Comparison of ENCODE assay signal across 19 mouse cellular contexts in genomic region chr15:18904131-18904530, GRCm38 (mm10).
DNase-seq lines count a peak whose midpoint lies in the region; ATAC-seq and TF ChIP-seq lines count a peak whose summit lies in the region.
"Had no signal": no experiment of that assay in that cellular context is flagged by ENCODE, and none has a peak within 500 bp of the region (broad histone marks: within the 10 kb centered on the region; RNA-seq: fewer than 3 reads in every experiment).

No protein-coding gene starts in this region.

- ATAC-seq in forebrain, postnatal 0 days: peak; percentile 68; the same call in 1 of the 2 replicates
- ATAC-seq: activated CD4-positive, CD25-positive, alpha-beta regulatory T cell, adult 4 months; forebrain, embryonic 15.5 days; Patski had no signal

- H3K4me1 ChIP-seq in forebrain, postnatal 0 days (ENCODE audit: insufficient read depth): no peaks in the 10 kb centered on the region
- H3K4me1 ChIP-seq in forebrain, embryonic 10.5 days: no peaks in the 10 kb centered on the region
- H3K4me1 ChIP-seq in MEL (ENCODE audit: control insufficient read depth in 1 of 2, insufficient read depth in 2 of 2, low read length in 2 of 2): no peaks in the 10 kb centered on the region
- H3K4me1 ChIP-seq: embryonic facial prominence, embryonic 10.5 days; embryonic facial prominence, embryonic 12.5 days; forebrain, embryonic 12.5 days; forebrain, embryonic 15.5 days had no signal

- 56% methylated on average over 2 of the region's 2 CpGs for WGBS in forebrain, postnatal 0 days
- 79% methylated on average over 2 of the region's 2 CpGs for WGBS in forebrain, embryonic 10.5 days

- no peak overlapping the region for H3K9ac ChIP-seq in forebrain, postnatal 0 days
- H3K9ac ChIP-seq in MEL (ENCODE audit: control insufficient read depth, low read depth, low read length, poor library complexity, severe bottlenecking): no peak overlapping the region
- H3K9ac ChIP-seq: embryonic facial prominence, embryonic 12.5 days; forebrain, embryonic 12.5 days; forebrain, embryonic 15.5 days had no signal

- DNase-seq in cerebellum, postnatal 10 days: peak; percentile 55 to 63
- no peak for DNase-seq in cerebellum, adult 8-10 months
- peak; percentile 16 to 40 for DNase-seq in cerebellum, postnatal 25 days
- DNase-seq in cerebellum, adult 11-12 months: no peak
- DNase-seq in forebrain, postnatal 0 days: peak; percentile 46
- DNase-seq in forebrain, embryonic 10.5 days (ENCODE audit: extremely low spot score, low spot score): no peak
- DNase-seq in MEL (ENCODE audit: low read depth, low spot score): no peak
- DNase-seq in gastrocnemius, postnatal 14 days: no peak
- DNase-seq: adrenal gland, adult 8-10 months; adrenal gland, postnatal 14 days; adrenal gland, postnatal 36 days; cerebellum, adult 18-20 months; gastrocnemius, postnatal 25 days had no signal

- no peaks in the 10 kb centered on the region for H3K36me3 ChIP-seq in forebrain, postnatal 0 days (ENCODE audit: insufficient read depth)
- no peaks in the 10 kb centered on the region for H3K36me3 ChIP-seq in forebrain, embryonic 10.5 days (replicated peaks)
- peaks cover 0 to 3% of the 10 kb centered on the region in 2 experiments; a peak in 1 of 4 replicates for H3K36me3 ChIP-seq in MEL (ENCODE audit: control insufficient read depth in 1 of 2, insufficient read depth in 2 of 2, low read length in 2 of 2)
- H3K36me3 ChIP-seq: embryonic facial prominence, embryonic 10.5 days; embryonic facial prominence, embryonic 12.5 days; forebrain, embryonic 12.5 days; forebrain, embryonic 15.5 days had no signal

- intact Hi-C loops in gastrocnemius, postnatal 14 days (cut with DNase I; ENCODE audit: low total_unique reads): no loop called here

- H3K4me3 ChIP-seq in forebrain, postnatal 0 days (ENCODE audit: low read depth, low read length): no peak overlapping the region
- H3K4me3 ChIP-seq in forebrain, embryonic 10.5 days: no peak overlapping the region
- H3K4me3 ChIP-seq in MEL (ENCODE audit: control insufficient read depth in 1 of 2, insufficient read depth in 1 of 2, low read depth in 2 of 2, low read length in 2 of 2): no peak overlapping the region
- H3K4me3 ChIP-seq: embryonic facial prominence, embryonic 10.5 days; embryonic facial prominence, embryonic 12.5 days; forebrain, embryonic 12.5 days; forebrain, embryonic 15.5 days had no signal

- no peaks in the 10 kb centered on the region for H3K79me2 ChIP-seq in MEL (ENCODE audit: control insufficient read depth, insufficient read depth, low read length, poor library complexity)

- TF ChIP-seq CTCF in forebrain, postnatal 0 days (IDR thresholded peaks at IDR 0.05; ENCODE audit: low read depth): no peak
- TF ChIP-seq CTCF in MEL (IDR thresholded peaks at IDR 0.05 in 2 of 3, conservative IDR thresholded peaks at IDR 0.05 in 1 of 3; ENCODE audit: control insufficient read depth in 1 of 3, insufficient read depth in 1 of 3, low read depth in 2 of 3, low read length in 3 of 3, poor library complexity in 1 of 3, severe bottlenecking in 1 of 3): no peak

- TF ChIP-seq RAD21 in MEL (IDR thresholded peaks at IDR 0.05; ENCODE audit: low read depth, low read length): no peak

- no peaks in the 10 kb centered on the region for H3K27me3 ChIP-seq in forebrain, postnatal 0 days (ENCODE audit: insufficient read depth, low read length)
- no peaks in the 10 kb centered on the region for H3K27me3 ChIP-seq in forebrain, embryonic 10.5 days (ENCODE audit: poor library complexity, severe bottlenecking)
- no peaks in the 10 kb centered on the region for H3K27me3 ChIP-seq in MEL (ENCODE audit: control insufficient read depth in 1 of 2, insufficient read depth in 2 of 2, low read length in 2 of 2)
- H3K27me3 ChIP-seq: embryonic facial prominence, embryonic 12.5 days; forebrain, embryonic 12.5 days; forebrain, embryonic 15.5 days; Patski had no signal

- H3K4me2 ChIP-seq in forebrain, postnatal 0 days (ENCODE audit: low read depth): no peak overlapping the region
- H3K4me2 ChIP-seq: embryonic facial prominence, embryonic 12.5 days; forebrain, embryonic 12.5 days; forebrain, embryonic 15.5 days had no signal

- no peak overlapping the region for H3K27ac ChIP-seq in forebrain, postnatal 0 days (ENCODE audit: low read depth, low read length)
- H3K27ac ChIP-seq in forebrain, embryonic 10.5 days: no peak overlapping the region
- no peak overlapping the region for H3K27ac ChIP-seq in MEL (ENCODE audit: control insufficient read depth, low read depth, low read length)
- H3K27ac ChIP-seq: embryonic facial prominence, embryonic 10.5 days; embryonic facial prominence, embryonic 12.5 days; forebrain, embryonic 12.5 days; forebrain, embryonic 15.5 days had no signal

- TF ChIP-seq POLR2A in MEL (IDR thresholded peaks at IDR 0.05; ENCODE audit: control insufficient read depth in 1 of 2, insufficient read depth in 1 of 2, low read depth in 1 of 2, low read length in 2 of 2, poor library complexity in 1 of 2): no peak

- no peaks in the 10 kb centered on the region for H3K9me3 ChIP-seq in forebrain, postnatal 0 days (ENCODE audit: low read length)
- no peaks in the 10 kb centered on the region for H3K9me3 ChIP-seq in forebrain, embryonic 10.5 days
- H3K9me3 ChIP-seq in MEL (replicated peaks; ENCODE audit: insufficient read depth, low read length): no peaks in the 10 kb centered on the region
- H3K9me3 ChIP-seq: embryonic facial prominence, embryonic 10.5 days; embryonic facial prominence, embryonic 12.5 days; forebrain, embryonic 12.5 days; forebrain, embryonic 15.5 days had no signal

- TF ChIP-seq EP300 in MEL (IDR thresholded peaks at IDR 0.05; ENCODE audit: low read depth in 1 of 2, low read length in 2 of 2): no peak

TF ChIP-seq in MEL, 35 proteins besides CTCF, POLR2A, EP300 and RAD21:
- TF ChIP-seq USF1 (IDR thresholded peaks at IDR 0.05; ENCODE audit: low read depth, low read length) (no peak), RCOR1 (IDR thresholded peaks at IDR 0.05; ENCODE audit: low read depth, low read length) (no peak), ZMIZ1 (IDR thresholded peaks at IDR 0.05; ENCODE audit: low read depth, low read length) (no peak), ZNF384 (IDR thresholded peaks at IDR 0.05; ENCODE audit: low read depth, low read length) (peak; percentile 87)
TF ChIP-seq in MEL: peak in this region for 1.

Comparison
In these comparisons a context has a peak if more than half of its experiments do, and no peak if none do; other contexts are left out.
1. DNase-seq: peak in cerebellum, postnatal 10 days (2 of 2), cerebellum, postnatal 25 days (2 of 2) and forebrain, postnatal 0 days (single experiment); none in cerebellum, adult 8-10 months (single experiment), cerebellum, adult 11-12 months (single experiment), forebrain, embryonic 10.5 days (single experiment), MEL (single experiment) and gastrocnemius, postnatal 14 days (single experiment).